Mouse (Mus musculus): ENCODE measurements around the gene BC035044. TPM values are rescaled to one million over a fixed set of nuclear protein-coding genes. Genes with fewer than 3 reads are reported as not detected.
"Not testable (repeated sequence)": the region's sequence is repeated elsewhere in the genome, so short reads cannot be mapped to it uniquely, and the experiment has no call there.

Gene BC035044
- polyA plus RNA-seq, 1 experiment from 2014 or later: 3.0 TPM

GRCm38 (mm10) chr6:128802999-128803857, 87.7 kb downstream of the BC035044 start:
- H3K9me3 ChIP-seq (ENCODE audit: control insufficient read depth, low read length): no peaks in the 10 kb centered on the region
- H3K9ac ChIP-seq (ENCODE audit: low read length): peak overlapping the region; percentile 22; the same call in 1 of the 2 replicates
- H3K36me3 ChIP-seq (ENCODE audit: control insufficient read depth, insufficient read depth, low read length): no peaks in the 10 kb centered on the region
- no peak overlapping the region; the same call in 1 of the 2 replicates for H3K27ac ChIP-seq (ENCODE audit: low read depth)
- DNase-seq (ENCODE audit: low spot score) (peak; percentile 100), ATAC-seq (replicated peaks; ENCODE audit: low FRiP score, low TSS enrichment, low read depth) (peak; percentile 94)
- H3K4me2 ChIP-seq (ENCODE audit: low read length): peak overlapping the region; percentile 49
- H3K4me1 ChIP-seq (replicated peaks; ENCODE audit: control insufficient read depth, insufficient read depth, low read length): no peaks in the 10 kb centered on the region
- WGBS: 9% methylated on average over 26 of the region's 26 CpGs
- H3K27me3 ChIP-seq (replicated peaks; ENCODE audit: control insufficient read depth, insufficient read depth, low read length): no peaks in the 10 kb centered on the region
- peak overlapping the region; percentile 39 for H3K4me3 ChIP-seq (ENCODE audit: low read depth, low read length)

DNA sequence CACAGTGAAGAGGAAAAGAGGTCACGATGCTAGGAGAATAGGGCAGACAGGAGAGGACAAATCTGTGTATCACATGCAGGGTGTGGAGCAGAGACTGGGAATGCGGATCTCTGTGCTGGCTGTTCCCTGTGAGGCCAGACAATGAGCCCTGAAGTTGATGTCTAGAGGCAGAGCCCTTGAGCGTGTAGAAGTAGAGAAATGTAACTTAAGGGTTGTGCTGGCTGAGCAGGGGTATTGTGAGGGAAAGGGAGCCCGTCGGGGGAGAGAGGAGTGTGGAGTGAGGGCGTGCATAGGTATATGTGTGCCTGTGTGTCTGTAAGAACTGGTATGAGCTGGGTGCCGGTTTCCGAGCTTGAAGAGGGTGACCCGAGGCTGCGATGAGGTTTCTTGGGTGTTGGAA, 88.4 kb downstream of the BC035044 start:
- Histone ChIP-seq H3K27me3 (replicated peaks; ENCODE audit: control insufficient read depth, insufficient read depth, low read length) (no peaks in the 10 kb centered on the region), H3K27ac (ENCODE audit: low read depth) (no peak overlapping the region; the same call in 1 of the 2 replicates), H3K4me3 (ENCODE audit: low read depth, low read length) (peak overlapping the region; percentile 39), H3K4me2 (ENCODE audit: low read length) (peak overlapping the region; percentile 49), H3K4me1 (replicated peaks; ENCODE audit: control insufficient read depth, insufficient read depth, low read length) (0 out of 2 replicates have a peak, but pooled peaks cover 4% of the 10 kb centered on the region), H3K9ac (ENCODE audit: low read length) (peak overlapping the region; percentile 22; the same call in 1 of the 2 replicates), H3K9me3 (ENCODE audit: control insufficient read depth, low read length) (no peaks in the 10 kb centered on the region), H3K36me3 (ENCODE audit: control insufficient read depth, insufficient read depth, low read length) (no peaks in the 10 kb centered on the region)
- WGBS: 9% methylated on average over 10 of the region's 10 CpGs
- ATAC-seq (replicated peaks; ENCODE audit: low FRiP score, low TSS enrichment, low read depth) (peak; percentile 30), DNase-seq (ENCODE audit: low spot score) (no peak)

DNA sequence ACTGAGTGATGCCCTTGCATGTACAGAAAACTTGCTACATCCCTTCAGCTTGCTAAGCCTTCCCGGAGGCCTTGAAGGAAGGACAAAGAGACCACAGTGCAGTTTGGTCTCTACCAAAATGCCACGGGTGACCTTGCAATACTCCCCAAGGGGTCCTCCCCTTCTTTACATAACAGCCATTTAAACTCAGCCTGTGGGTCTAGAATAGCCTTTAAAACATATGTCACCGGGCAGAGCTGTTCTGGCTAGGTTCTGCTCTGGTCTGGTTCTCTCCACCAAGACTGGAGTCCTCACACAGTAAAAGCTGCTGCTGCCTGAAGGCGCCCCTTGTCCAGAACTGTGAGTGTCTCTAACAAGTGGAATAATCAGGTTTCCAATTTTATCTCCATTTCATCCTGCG, 90.2 kb downstream of the BC035044 start:
- WGBS: 78% methylated on average over 5 of the region's 5 CpGs
- not testable (repeated sequence) for DNase-seq (ENCODE audit: low spot score); ATAC-seq (replicated peaks; ENCODE audit: low FRiP score, low TSS enrichment, low read depth); H3K27me3 ChIP-seq (replicated peaks; ENCODE audit: control insufficient read depth, insufficient read depth, low read length); H3K9ac ChIP-seq (ENCODE audit: low read length); H3K9me3 ChIP-seq (ENCODE audit: control insufficient read depth, low read length); H3K4me1 ChIP-seq (replicated peaks; ENCODE audit: control insufficient read depth, insufficient read depth, low read length); H3K27ac ChIP-seq (ENCODE audit: low read depth); H3K4me3 ChIP-seq (ENCODE audit: low read depth, low read length); H3K36me3 ChIP-seq (ENCODE audit: control insufficient read depth, insufficient read depth, low read length); H3K4me2 ChIP-seq (ENCODE audit: low read length)

- Histone ChIP-seq H3K27me3 (replicated peaks; ENCODE audit: control insufficient read depth, insufficient read depth, low read length) (no peaks in the 10 kb centered on the region), H3K9me3 (ENCODE audit: control insufficient read depth, low read length) (no peaks in the 10 kb centered on the region), H3K4me1 (replicated peaks; ENCODE audit: control insufficient read depth, insufficient read depth, low read length) (0 out of 2 replicates have a peak, but pooled peaks cover 4% of the 10 kb centered on the region), H3K9ac (ENCODE audit: low read length) (no peak overlapping the region; the same call in 1 of the 2 replicates), H3K36me3 (ENCODE audit: control insufficient read depth, insufficient read depth, low read length) (no peaks in the 10 kb centered on the region), H3K4me2 (ENCODE audit: low read length) (peak overlapping the region; percentile 47), H3K27ac (ENCODE audit: low read depth) (no peak overlapping the region), H3K4me3 (ENCODE audit: low read depth, low read length) (peak overlapping the region; percentile 61)
- ATAC-seq (replicated peaks; ENCODE audit: low FRiP score, low TSS enrichment, low read depth): no peak
- 23% methylated on average over 7 of the region's 7 CpGs for WGBS
- DNase-seq (ENCODE audit: low spot score): peak; percentile 63
Measured at GRCm38 (mm10) chr6:128799896-128800270, 91.0 kb downstream of the BC035044 start.

DNA sequence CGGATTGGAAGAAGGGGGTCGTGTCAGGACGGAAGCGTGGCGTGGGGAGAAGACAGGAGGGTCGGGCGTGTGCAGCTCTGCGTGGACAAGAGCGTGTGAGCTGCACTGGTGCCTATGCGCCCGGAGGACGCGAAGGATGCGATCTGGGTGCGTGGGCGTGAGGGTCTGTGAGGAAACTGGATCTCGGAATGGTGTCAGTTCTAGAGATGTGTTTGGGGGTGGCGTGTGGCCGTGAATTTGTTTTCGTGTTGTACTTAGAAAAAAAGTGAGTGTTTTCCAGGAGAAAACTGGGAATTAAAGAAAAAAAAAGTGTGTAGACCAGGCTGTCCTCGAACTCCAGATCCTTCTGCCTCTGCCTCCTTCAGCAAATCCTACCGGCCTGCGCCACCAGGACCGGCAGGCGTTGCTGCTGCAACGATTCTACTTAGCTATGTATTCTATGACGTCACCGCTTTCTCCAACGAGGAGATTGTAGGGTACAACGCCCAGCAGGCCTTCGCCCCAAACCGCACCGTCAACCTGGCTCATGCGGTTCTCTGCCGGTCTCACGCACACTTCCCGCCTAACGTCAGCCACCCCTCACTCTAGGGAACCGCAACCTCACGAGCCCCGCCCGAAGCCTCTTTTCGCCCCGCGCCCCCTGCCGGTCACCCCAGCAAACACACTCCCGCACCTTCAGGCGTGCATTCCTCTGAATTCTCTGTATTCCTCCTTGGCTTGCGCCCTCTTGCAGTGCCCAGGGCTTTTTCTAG, 91.6 kb downstream of the BC035044 start:
- not testable (repeated sequence) for H3K27me3 ChIP-seq (replicated peaks; ENCODE audit: control insufficient read depth, insufficient read depth, low read length); H3K4me1 ChIP-seq (replicated peaks; ENCODE audit: control insufficient read depth, insufficient read depth, low read length); H3K9me3 ChIP-seq (ENCODE audit: control insufficient read depth, low read length); H3K36me3 ChIP-seq (ENCODE audit: control insufficient read depth, insufficient read depth, low read length)
- H3K4me3 ChIP-seq (ENCODE audit: low read depth, low read length): peak overlapping the region; percentile 61
- H3K27ac ChIP-seq (ENCODE audit: low read depth): peak overlapping the region; percentile 91
- H3K9ac ChIP-seq (ENCODE audit: low read length): peak overlapping the region; percentile 62
- ATAC-seq (replicated peaks; ENCODE audit: low FRiP score, low TSS enrichment, low read depth) (peak; percentile 77), DNase-seq (ENCODE audit: low spot score) (peak; percentile 100)
- under 1% methylated on average over 48 of the region's 49 CpGs for WGBS
- H3K4me2 ChIP-seq (ENCODE audit: low read length): peak overlapping the region; percentile 47

Small RNAs within 50 kb of the gene (microRNA-seq; reads per million reads assigned to microRNA genes)
- not detected for gene Gm27336

Other genes starting within 250 kb of the BC035044 start
- 0.60 and 0.73 TPM in 2 replicates for gene Clec2h, start 228.7 kb downstream of the BC035044 start, polyA plus RNA-seq (2014; fragmentation: Nextera tagmentation; extraction: Ambion mirVana)
- not detected in 2 replicates for gene Klrb1, start 168.1 kb downstream of the BC035044 start, polyA plus RNA-seq (2014; fragmentation: Nextera tagmentation; extraction: Ambion mirVana)
- 0.20 and 0.26 TPM in 2 replicates for gene Klrb1c, start 101.9 kb downstream of the BC035044 start, polyA plus RNA-seq (2014; fragmentation: Nextera tagmentation; extraction: Ambion mirVana)
- 0.62 TPM in 1 of 2 replicates, not detected in the other for gene Gm44511, start 64.8 kb downstream of the BC035044 start, polyA plus RNA-seq (2014; fragmentation: Nextera tagmentation; extraction: Ambion mirVana)
- 0.19 and 0.67 TPM in 2 replicates for gene Klrb1b, start 64.8 kb downstream of the BC035044 start, polyA plus RNA-seq (2014; fragmentation: Nextera tagmentation; extraction: Ambion mirVana)
- 0.19 TPM in 1 of 2 replicates, not detected in the other for gene Clec2i, start 3.5 kb downstream of the BC035044 start, polyA plus RNA-seq (2014; fragmentation: Nextera tagmentation; extraction: Ambion mirVana)
- gene Clec2g, start 43.3 kb upstream of the BC035044 start, polyA plus RNA-seq (2014; fragmentation: Nextera tagmentation; extraction: Ambion mirVana): not detected in 2 replicates
- gene Klrb1f, start 154.8 kb upstream of the BC035044 start, polyA plus RNA-seq (2014; fragmentation: Nextera tagmentation; extraction: Ambion mirVana): 0.38 and 0.63 TPM in 2 replicates
- gene Clec2e, start 209.8 kb upstream of the BC035044 start, polyA plus RNA-seq (2014; fragmentation: Nextera tagmentation; extraction: Ambion mirVana): 0.27 and 0.68 TPM in 2 replicates

All from intestine, embryonic 14.5 days (tissue).